Mouse (Mus musculus) adrenal gland, postnatal 4 days (tissue): ENCODE results near the gene Glb1l3. TPM values are rescaled to one million over a fixed set of nuclear protein-coding genes. Genes with fewer than 3 reads are reported as not detected.
"Not testable (repeated sequence)": the region's sequence is repeated elsewhere in the genome, so short reads cannot be mapped to it uniquely, and the experiment has no call there.

ENCODE experiments used
- DNase-seq, 2 experiments: peaks; one replicate each; pipeline ENCODE4 v3.0.0; 2021 to 2022; ENCODE audit warnings: low spot score in 2 of 2, mixed read lengths in 2 of 2
- long read RNA-seq, 2 experiments: library from polyadenylated mRNA; stranded (forward); transcript quantifications; one replicate each; pipeline ENCODE4 v2.0.0; 2021
- total RNA-seq, 2 experiments: library from RNA; stranded (reverse); gene quantifications; 2 replicates each; pipeline ENCODE4 v1.2.3; 2021

The Glb1l3 gene
- under 1 TPM; 0.68 to 0.70 TPM for total RNA-seq
- long read RNA-seq, experiment 1 = 0 reads
- long read RNA-seq, experiment 2 = 0 reads

GRCm38 (mm10) chr9:26860751-26861150, at the start of gene Glb1l3:
Glb1l3 (minus strand) TSS chr9:26860890.
- DNase-seq = no peak

GRCm38 (mm10) chr9:26869856-26870255, 9.2 kb upstream of the Glb1l3 start:
- DNase-seq = not testable (repeated sequence)

- DNase-seq = no peak
These were observed 29.6 kb downstream of the Glb1l3 start for GRCm38 (mm10) chr9:26831089-26831488.

- DNase-seq = no peak
These were observed 40.7 kb downstream of the Glb1l3 start for GRCm38 (mm10) chr9:26819942-26820341.

GRCm38 (mm10) chr9:26808735-26809134, 52.0 kb downstream of the Glb1l3 start:
- DNase-seq = no peak

GRCm38 (mm10) chr9:26805935-26806666, 54.6 kb downstream of the Glb1l3 start, which contains the start of gene Glb1l2:
Glb1l2 (minus strand) TSS chr9:26806468.
- peak; percentile 87 to 88 for DNase-seq

- no peak for DNase-seq
These were observed 56.4 kb downstream of the Glb1l3 start for GRCm38 (mm10) chr9:26804321-26804720.

GRCm38 (mm10) chr9:26800357-26800756, 60.3 kb downstream of the Glb1l3 start:
- DNase-seq = no peak

- DNase-seq = no peak
These were observed 62.0 kb downstream of the Glb1l3 start for GRCm38 (mm10) chr9:26798731-26799130.

GRCm38 (mm10) chr9:26798205-26798604, 62.5 kb downstream of the Glb1l3 start:
- no peak for DNase-seq

- no peak for DNase-seq
These were observed 67.9 kb downstream of the Glb1l3 start for GRCm38 (mm10) chr9:26792829-26793228.

GRCm38 (mm10) chr9:26783414-26783975, 77.2 kb downstream of the Glb1l3 start:
- DNase-seq = no peak

GRCm38 (mm10) chr9:26778421-26778820, 82.3 kb downstream of the Glb1l3 start:
- no peak for DNase-seq

- no peak for DNase-seq
These were observed 84.4 kb downstream of the Glb1l3 start for GRCm38 (mm10) chr9:26776122-26776902.

GRCm38 (mm10) chr9:26775700-26776099, 85.0 kb downstream of the Glb1l3 start:
- no peak for DNase-seq

- DNase-seq = no peak
These were observed 92.5 kb downstream of the Glb1l3 start for GRCm38 (mm10) chr9:26768181-26768580.

Other genes starting within 250 kb of the Glb1l3 start
- 1 to 10 TPM; 4.5 to 5.6 TPM for gene B3gat1, start 127.2 kb downstream of the Glb1l3 start, total RNA-seq
- gene Glb1l2, start 54.4 kb downstream of the Glb1l3 start, total RNA-seq = 1 to 10 TPM; 5.0 to 8.8 TPM
- not detected for gene Gm1110, start 62.2 kb upstream of the Glb1l3 start, total RNA-seq
- gene Acad8, start 138.7 kb upstream of the Glb1l3 start, total RNA-seq = 10 to 100 TPM; 72.0 to 73.2 TPM
- 10 to 100 TPM; 69.8 to 75.3 TPM for gene Thyn1, start 138.8 kb upstream of the Glb1l3 start, total RNA-seq
- 10 to 100 TPM; 44.3 to 45.0 TPM for gene Vps26b, start 169.2 kb upstream of the Glb1l3 start, total RNA-seq
- gene Ncapd3, start 169.3 kb upstream of the Glb1l3 start, total RNA-seq = 10 to 100 TPM; 29.8 to 30.4 TPM